Mouse (Mus musculus): ENCODE results near the gene Etl4.

- TF ChIP-seq CTCF (IDR thresholded peaks at IDR 0.05; ENCODE audit: low read depth): no peak
- no peak for TF ChIP-seq EP300 (IDR thresholded peaks at IDR 0.05; ENCODE audit: low read depth)
Observed at GRCm38 (mm10) chr2:20594129-20594528, 684.5 kb downstream of the Etl4 start.

Data from heart, postnatal 0 days (tissue).